Mouse (Mus musculus): Measurements from ENCODE around the gene Stard5. TPM values are rescaled to one million over a fixed set of nuclear protein-coding genes. Genes with fewer than 3 reads are reported as not detected.

Gene Stard5
- total RNA-seq, 1 experiment from 2014 or later = 38.7 TPM

Other genes starting within 250 kb of the Stard5 start
- 0.10 to 7.4 TPM (median 0.29 TPM) in 3 replicates for gene Tmc3, start 47.0 kb upstream of the Stard5 start, total RNA-seq (2017)
- gene Il16, start 113.8 kb downstream of the Stard5 start, total RNA-seq (2017) = 184 to 220 TPM (median 193 TPM) in 3 replicates
- 2.0 TPM in 1 of 3 replicates, not detected in the others for gene Cfap161, start 162.9 kb downstream of the Stard5 start, total RNA-seq (2017)